Mouse (Mus musculus) heart, embryonic 14.5 days (tissue): ENCODE measurements around the gene Rnf149. TPM values are rescaled to one million over a fixed set of nuclear protein-coding genes. Genes with fewer than 3 reads are reported as not detected.

Experiments
- ATAC-seq: fragments of 200-750 bp; cut with Nextera tagmentation; 2 replicates; pipeline ENCODE4 v1.8.0; 2017; ENCODE audit warnings: low read depth, moderate TSS enrichment; ENCODE audit not compliant: insufficient number of reproducible peaks, insufficient read depth, low FRiP score
- H3K27ac ChIP-seq, 2 experiments: fragments of 200-500 bp in 1 of 2; fragments of 300-500 bp in 1 of 2; sonication (generic) in 1 of 2; replicated peaks in 1 of 2; 2 replicates each; pipeline ENCODE4 v1.5.1; 2012 to 2014; ENCODE audit warnings: low read depth in 2 of 2, low read length in 2 of 2, control low read depth in 1 of 2, mild to moderate bottlenecking in 1 of 2, mixed read lengths in 1 of 2; ENCODE audit not compliant: control insufficient read depth in 1 of 2, insufficient read depth in 1 of 2
- H3K27me3 ChIP-seq: fragments of 300-500 bp; sonication (generic); 2 replicates; pipeline ENCODE4 v1.6.1; 2014; ENCODE audit warnings: mild to moderate bottlenecking, low read length, control low read depth; ENCODE audit not compliant: control insufficient read depth, insufficient read depth
- H3K36me3 ChIP-seq: fragments of 300-500 bp; sonication (generic); 2 replicates; pipeline ENCODE4 v1.6.1; 2014; ENCODE audit warnings: mild to moderate bottlenecking, control low read depth, low read length, mixed read lengths; ENCODE audit not compliant: control insufficient read depth, insufficient read depth
- H3K4me1 ChIP-seq, 2 experiments: fragments of 200-500 bp in 1 of 2; fragments of 300-500 bp in 1 of 2; sonication (generic) in 1 of 2; 2 replicates each; pipeline ENCODE4 v1.6.1; 2012 to 2014; ENCODE audit warnings: low read length in 2 of 2, control low read depth in 1 of 2, mixed read lengths in 1 of 2; ENCODE audit not compliant: control insufficient read depth in 2 of 2, insufficient read depth in 2 of 2
- H3K4me2 ChIP-seq: fragments of 300-500 bp; sonication (generic); 2 replicates; pipeline ENCODE4 v1.6.1; 2014; ENCODE audit warnings: mild to moderate bottlenecking, low read length
- H3K4me3 ChIP-seq, 2 experiments: fragments of 200-500 bp in 1 of 2; fragments of 300-500 bp in 1 of 2; sonication (generic) in 1 of 2; 2 replicates each; pipeline ENCODE4 v1.5.1; 2012 to 2014; ENCODE audit warnings: low read length in 2 of 2, mild to moderate bottlenecking in 2 of 2, control low read depth in 1 of 2, low read depth in 1 of 2, moderate library complexity in 1 of 2; ENCODE audit not compliant: control insufficient read depth in 1 of 2, insufficient read depth in 1 of 2
- H3K9ac ChIP-seq: fragments of 300-500 bp; sonication (generic); 2 replicates; pipeline ENCODE4 v1.6.1; 2014; ENCODE audit warnings: mild to moderate bottlenecking, low read length
- H3K9me3 ChIP-seq: fragments of 300-500 bp; sonication (generic); 2 replicates; pipeline ENCODE4 v1.6.1; 2016; ENCODE audit warnings: low read length, control low read depth; ENCODE audit not compliant: control insufficient read depth
- WGBS: fragments of 180-500 bp; shearing (Covaris S2); extraction: QIAGEN DNeasy Blood & Tissue Kit; methylation state at CpG from one replicate; pipeline ENCODE4 v1.1.7; 2014; 5-methylcytosine and 5-hydroxymethylcytosine counted together
- polyA plus RNA-seq: library from polyadenylated mRNA; unstranded; fragments of >200 nt; fragmentation: Nextera tagmentation; extraction: Ambion mirVana; gene quantifications from 2 replicates; pipeline ENCODE4 v1.2.1, GENCODE M21; 2014

Gene Rnf149
- polyA plus RNA-seq, 1 experiment from 2014 or later, result 22.1 TPM

DNA sequence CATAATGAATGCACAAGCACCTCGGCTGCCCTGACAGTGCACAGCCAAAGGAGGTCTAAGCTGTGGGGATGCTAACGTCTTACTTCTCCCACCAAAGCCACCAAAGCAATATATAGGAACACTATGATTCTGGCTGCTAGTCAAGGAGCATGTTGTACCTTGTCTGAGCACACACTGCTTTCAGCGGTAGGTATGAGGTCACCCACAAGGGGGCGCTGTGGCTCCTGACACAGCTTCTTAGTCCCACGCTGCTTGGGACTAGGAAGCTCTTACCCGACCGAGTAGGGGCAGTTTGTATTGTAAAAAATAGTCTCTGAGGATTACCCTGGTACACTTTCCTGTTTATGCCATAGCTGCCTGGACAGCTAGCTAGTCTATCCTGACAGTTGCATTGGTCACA, 49.8 kb downstream of the Rnf149 start:
- H3K36me3 ChIP-seq, result no peaks in the 10 kb centered on the region
- no peak for ATAC-seq
- no peak overlapping the region for H3K27ac ChIP-seq
- WGBS, result 6% methylated on average over 7 of the region's 7 CpGs
- no peaks in the 10 kb centered on the region for H3K27me3 ChIP-seq
- no peak overlapping the region for H3K4me2 ChIP-seq
- H3K9ac ChIP-seq, result no peak overlapping the region
- no peak overlapping the region for H3K4me3 ChIP-seq
- H3K4me1 ChIP-seq, result no peaks in the 10 kb centered on the region
- H3K9me3 ChIP-seq, result no peaks in the 10 kb centered on the region

DNA sequence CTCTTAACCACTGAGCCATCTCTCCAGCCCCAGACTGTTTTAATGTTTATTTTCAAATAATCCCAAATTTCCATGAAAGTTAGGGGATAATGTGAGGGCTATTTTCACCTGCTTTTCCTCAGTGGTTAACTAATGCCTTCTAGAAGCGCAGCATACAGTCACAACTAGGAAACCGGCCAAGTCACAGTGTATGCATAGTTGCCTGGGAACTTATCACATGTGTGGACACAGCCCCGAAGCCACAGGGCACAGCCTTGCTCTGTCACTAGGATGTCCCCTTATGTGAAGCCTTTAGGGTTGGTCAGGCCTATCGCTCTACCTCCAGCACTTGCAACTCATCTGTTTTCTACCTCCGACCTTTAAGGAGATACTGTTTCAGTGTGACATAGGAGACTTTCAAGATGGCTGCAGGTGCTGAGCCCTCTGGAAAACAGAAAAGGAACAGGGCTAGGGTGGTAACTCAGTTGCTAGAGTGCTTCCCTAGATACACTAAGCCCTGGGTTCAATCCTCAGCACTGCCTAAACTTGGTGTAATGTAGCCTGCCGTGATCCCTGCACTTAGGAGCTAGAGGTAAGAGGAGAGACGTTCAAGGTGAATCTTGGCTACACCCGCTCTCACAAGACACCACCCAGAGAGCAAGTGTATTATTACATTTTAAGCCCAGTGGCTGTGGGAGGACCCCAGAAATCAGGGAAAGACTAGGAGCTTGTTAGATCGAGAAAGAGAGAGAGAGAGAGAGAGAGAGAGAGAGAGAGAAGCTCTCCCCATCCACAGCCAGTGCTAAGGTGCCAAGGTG, 50.6 kb downstream of the Rnf149 start:
- Histone ChIP-seq H3K4me1 (no peaks in the 10 kb centered on the region), H3K36me3 (no peaks in the 10 kb centered on the region), H3K9me3 (no peaks in the 10 kb centered on the region), H3K4me3 (no peak overlapping the region), H3K27ac (no peak overlapping the region), H3K9ac (no peak overlapping the region), H3K27me3 (no peaks in the 10 kb centered on the region), H3K4me2 (no peak overlapping the region)
- WGBS, result 68% methylated on average over 9 of the region's 9 CpGs
- ATAC-seq, result no peak

DNA sequence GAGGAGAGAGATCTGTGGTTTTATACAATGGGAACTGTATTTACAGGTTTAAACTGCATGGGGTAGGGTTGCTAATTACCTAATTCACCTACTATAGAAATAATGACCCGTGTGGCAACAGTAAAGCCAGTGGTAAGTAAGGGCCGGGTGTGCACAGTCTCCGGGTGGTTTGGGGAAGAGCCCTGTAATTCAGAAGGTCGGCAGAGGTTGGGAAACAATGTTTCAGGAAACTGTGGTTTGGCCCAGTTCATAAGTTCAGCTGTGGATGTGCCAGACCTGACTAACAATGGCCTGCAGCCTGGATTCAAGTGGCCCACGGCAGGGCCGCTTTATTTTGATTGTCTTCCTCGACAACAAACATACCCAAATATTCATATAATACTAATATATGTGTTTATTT, 51.4 kb downstream of the Rnf149 start:
- H3K4me2 ChIP-seq, result no peak overlapping the region
- H3K9me3 ChIP-seq, result no peaks in the 10 kb centered on the region
- H3K4me3 ChIP-seq, result no peak overlapping the region
- no peak overlapping the region for H3K9ac ChIP-seq
- H3K4me1 ChIP-seq, result no peaks in the 10 kb centered on the region
- no peak overlapping the region for H3K27ac ChIP-seq
- WGBS, result 71% methylated on average over 7 of the region's 7 CpGs
- no peak for ATAC-seq
- H3K27me3 ChIP-seq, result no peaks in the 10 kb centered on the region
- no peaks in the 10 kb centered on the region for H3K36me3 ChIP-seq

DNA sequence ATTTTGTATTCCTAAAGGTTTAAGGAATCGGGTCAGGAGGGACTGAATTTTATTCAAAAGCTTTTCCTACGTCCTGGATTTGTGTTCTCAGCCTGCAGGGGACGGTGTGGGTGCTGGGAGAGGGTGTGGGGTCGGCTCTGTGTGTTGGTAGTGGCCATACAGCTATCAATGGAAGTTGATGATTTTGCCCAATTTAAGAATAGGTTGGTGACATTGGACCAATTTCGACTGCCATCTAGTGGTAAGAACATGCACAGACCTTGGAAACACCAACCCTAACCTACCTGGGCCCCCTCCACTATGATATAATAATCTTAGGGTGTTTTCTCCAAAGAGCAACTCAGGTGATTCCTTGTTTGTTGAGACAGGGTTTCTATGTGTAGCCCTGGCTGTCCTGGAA, 54.7 kb downstream of the Rnf149 start:
- Histone ChIP-seq H3K27ac (no peak overlapping the region), H3K27me3 (no peaks in the 10 kb centered on the region), H3K4me1 (no peaks in the 10 kb centered on the region), H3K9me3 (peaks cover 4% of the 10 kb centered on the region), H3K9ac (no peak overlapping the region), H3K36me3 (no peaks in the 10 kb centered on the region), H3K4me3 (no peak overlapping the region), H3K4me2 (no peak overlapping the region)
- 30% methylated on average over 5 of the region's 5 CpGs for WGBS
- ATAC-seq, result no peak

DNA sequence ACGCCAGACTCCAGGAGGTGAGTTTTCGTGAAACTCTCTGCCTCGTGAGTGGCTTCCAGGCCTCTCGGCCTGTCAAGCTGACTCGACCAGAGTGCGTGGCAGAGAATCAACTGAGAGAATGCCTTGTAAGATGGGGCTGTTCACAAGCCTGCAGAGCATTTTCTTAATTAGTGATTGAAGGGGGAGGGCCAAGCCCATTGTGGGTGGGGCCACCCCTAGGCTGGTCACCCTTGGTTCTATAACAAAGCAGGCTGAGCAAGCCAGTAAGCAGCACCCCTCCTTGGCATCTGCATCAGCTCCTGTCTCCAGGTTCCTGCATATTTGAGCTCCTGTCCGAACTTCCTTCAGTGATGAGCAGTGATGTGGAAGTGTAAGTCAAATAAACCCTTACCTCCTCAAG, 55.9 kb downstream of the Rnf149 start:
- H3K4me3 ChIP-seq, result no peak overlapping the region
- H3K27me3 ChIP-seq, result no peaks in the 10 kb centered on the region
- no peak overlapping the region for H3K9ac ChIP-seq
- 88% methylated on average over 7 of the region's 7 CpGs for whole genome bisulfite sequencing
- H3K27ac ChIP-seq, result no peak overlapping the region
- no peak for ATAC-seq
- H3K9me3 ChIP-seq, result peaks cover 4% of the 10 kb centered on the region
- H3K4me2 ChIP-seq, result no peak overlapping the region
- H3K36me3 ChIP-seq, result no peaks in the 10 kb centered on the region
- H3K4me1 ChIP-seq, result no peaks in the 10 kb centered on the region

DNA sequence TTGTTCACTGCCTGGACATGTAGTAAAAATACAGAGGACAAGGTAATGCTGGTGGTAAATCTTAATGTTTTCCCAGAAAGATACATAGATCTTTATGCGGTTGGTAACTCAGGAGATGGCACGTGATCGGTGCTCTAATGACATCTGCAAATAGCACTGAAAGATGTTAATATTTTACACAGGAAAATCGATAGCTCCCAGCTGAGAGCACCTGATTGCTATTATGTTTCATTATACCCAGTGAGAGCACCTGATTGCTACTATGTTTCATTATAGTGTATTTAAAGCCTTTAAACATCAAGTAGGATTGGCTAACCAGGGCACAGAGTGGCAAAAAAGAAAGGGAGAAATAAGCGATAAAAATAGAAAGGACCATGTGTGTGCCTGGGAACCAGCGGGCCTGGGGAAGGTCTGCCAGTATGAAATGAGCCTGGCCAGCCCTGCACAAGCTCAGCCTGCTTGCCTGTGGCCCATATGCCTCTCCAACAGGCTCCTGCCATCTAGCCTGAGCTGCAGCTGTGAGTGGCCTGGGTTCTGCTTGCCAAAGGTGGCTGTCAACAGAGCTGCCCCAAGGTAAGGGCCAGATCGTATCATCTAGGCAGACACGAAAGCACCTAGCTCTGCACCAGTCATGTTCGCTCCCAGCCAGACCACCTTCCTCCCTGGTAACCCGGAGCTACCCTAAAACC, 61.8 kb downstream of the Rnf149 start:
- H3K4me1 ChIP-seq, result peaks cover 0 to 3% of the 10 kb centered on the region in 2 experiments; a peak in 2 of 4 replicates
- no peak overlapping the region for H3K4me2 ChIP-seq
- H3K27me3 ChIP-seq, result no peaks in the 10 kb centered on the region
- H3K4me3 ChIP-seq, result no peak overlapping the region
- H3K9me3 ChIP-seq, result peaks cover 4% of the 10 kb centered on the region
- H3K27ac ChIP-seq, result no peak overlapping the region
- no peak overlapping the region for H3K9ac ChIP-seq
- WGBS, result 77% methylated on average over 10 of the region's 10 CpGs
- H3K36me3 ChIP-seq, result no peaks in the 10 kb centered on the region
- ATAC-seq, result no peak

DNA sequence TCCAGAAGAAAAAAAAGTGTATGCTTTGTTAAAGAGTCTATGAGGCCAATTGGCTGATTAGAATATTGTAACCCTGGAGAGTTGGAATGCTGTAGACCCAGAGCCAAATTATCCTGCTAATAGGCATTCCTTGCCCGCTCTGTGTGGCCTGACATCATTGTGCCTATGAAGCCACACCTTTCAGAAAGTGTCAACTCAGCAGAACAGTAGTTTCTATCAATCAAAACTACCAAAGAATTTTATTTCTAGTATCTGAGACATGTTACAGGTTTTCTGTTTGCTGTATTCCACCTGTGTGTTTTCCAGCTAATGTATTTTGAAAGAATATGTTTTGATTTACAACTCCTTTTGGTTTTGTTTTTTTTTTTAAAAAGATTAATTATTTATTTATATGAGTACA, 65.0 kb downstream of the Rnf149 start:
- no peaks in the 10 kb centered on the region for H3K36me3 ChIP-seq
- no peak overlapping the region for H3K4me3 ChIP-seq
- ATAC-seq, result no peak
- H3K9me3 ChIP-seq, result no peaks in the 10 kb centered on the region
- H3K9ac ChIP-seq, result no peak overlapping the region
- WGBS, result 78% methylated on average over 1 of the region's 1 CpGs
- no peaks in the 10 kb centered on the region for H3K27me3 ChIP-seq
- H3K4me2 ChIP-seq, result no peak overlapping the region
- peaks cover 3 to 6% of the 10 kb centered on the region in 2 experiments for H3K4me1 ChIP-seq
- no peak overlapping the region for H3K27ac ChIP-seq
